Mouse (Mus musculus) lung, adult 2 months (tissue): ENCODE results near the gene Olfr984. TPM values are rescaled to one million over a fixed set of nuclear protein-coding genes. Genes with fewer than 3 reads are reported as not detected.

ENCODE experiments used
- DNase-seq: peaks from one replicate; pipeline ENCODE4 v3.0.0; 2022
- H3K4me1 ChIP-seq: fragments of 200-500 bp; 2 replicates; pipeline ENCODE4 v1.6.1; 2011; ENCODE audit warnings: low read length; ENCODE audit not compliant: control insufficient read depth, insufficient read depth
- H3K4me3 ChIP-seq: fragments of 200-500 bp; replicated peaks from 2 replicates; pipeline ENCODE3; 2011; ENCODE audit warnings: low read depth, mild to moderate bottlenecking, control low read depth, low read length; ENCODE audit errors: extremely low read depth
- CTCF ChIP-seq: fragments of 200-500 bp; IDR thresholded peaks from 2 replicates; pipeline ENCODE4 v1.5.1; 2011; ENCODE audit warnings: mild to moderate bottlenecking, low read length, control low read depth; ENCODE audit not compliant: insufficient read depth
- POLR2A ChIP-seq: fragments of 200-500 bp; IDR thresholded peaks from 2 replicates; pipeline ENCODE4 v1.6.1; 2011; ENCODE audit warnings: low read depth, mild to moderate bottlenecking, control low read depth, low read length, borderline replicate concordance; ENCODE audit errors: extremely low read depth
- WGBS: fragments of 180-500 bp; shearing (Covaris S2); methylation state at CpG from one replicate; pipeline ENCODE4 v1.1.7; 2018; 5-methylcytosine and 5-hydroxymethylcytosine counted together
- polyA plus RNA-seq: library from polyadenylated mRNA; depleted of rRNA; stranded (reverse); fragments of >200 nt; gene quantifications from 2 replicates; pipeline ENCODE4 v1.2.3, GENCODE M21; 2012; rRNA removed

Olfr984 gene
- not detected in 2 replicates for polyA plus RNA-seq

- Histone ChIP-seq H3K4me3 (no peak within 1 kb of the TSS), H3K4me1 (no peaks in the 10 kb centered on the region)
- WGBS: 92% methylated on average over 2 of the region's 2 CpGs
- TF ChIP-seq CTCF (no peak), POLR2A (no peak)
- no peak for DNase-seq
These were observed at the start of gene Olfr984 for GRCm38 (mm10) chr9:40114106-40114505. Olfr984 (minus strand) TSS chr9:40114206.

DNA sequence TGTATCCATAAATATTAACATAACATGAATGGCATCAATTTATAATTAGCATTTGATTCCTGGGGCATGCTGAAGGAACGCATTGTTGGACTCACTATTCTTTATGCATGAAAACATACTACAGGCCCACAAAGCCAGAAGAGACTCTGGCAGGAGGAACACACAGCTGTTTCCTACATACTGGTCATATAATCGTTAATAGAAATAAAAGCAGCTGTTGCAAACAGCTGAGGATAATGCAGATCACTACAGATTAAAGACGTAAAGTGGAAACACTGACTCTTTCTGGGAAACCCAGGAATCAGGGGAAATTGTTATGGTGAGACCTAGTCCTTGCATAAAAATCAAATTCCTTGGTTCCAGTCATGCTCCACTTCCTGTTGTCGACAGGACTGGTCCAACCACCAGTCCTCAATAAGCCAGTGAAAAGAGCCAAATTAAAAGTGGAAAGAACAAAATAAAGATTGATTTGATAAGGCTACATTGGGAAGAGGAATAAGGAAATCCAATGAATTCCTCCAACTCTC, 41.2 kb upstream of the Olfr984 start:
- no peak for DNase-seq
- Histone ChIP-seq H3K4me1 (no peaks in the 10 kb centered on the region), H3K4me3 (no peak overlapping the region)
- WGBS: 65% methylated on average over 4 of the region's 4 CpGs
- TF ChIP-seq CTCF: no peak
- no peak for TF ChIP-seq POLR2A

DNA sequence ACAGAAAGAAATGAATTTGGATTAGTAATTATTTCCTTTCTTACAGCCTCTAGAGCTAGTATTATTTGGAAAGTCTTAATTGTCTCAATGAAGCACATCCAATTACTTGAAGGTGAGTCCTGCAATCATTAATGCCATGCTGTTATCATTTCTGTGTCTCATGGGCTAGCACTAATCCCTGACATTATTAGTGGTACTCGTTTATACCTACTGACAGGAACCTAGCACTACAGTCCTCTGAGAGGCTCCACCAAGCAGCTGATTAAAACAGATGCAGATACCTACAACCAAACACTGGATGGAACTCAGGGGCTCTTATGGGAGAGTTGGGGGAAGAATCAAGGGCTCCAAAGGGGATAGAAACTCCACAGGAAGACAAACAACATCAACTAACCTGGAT, 27.5 kb upstream of the Olfr984 start:
- WGBS: 40% methylated on average over 1 of the region's 1 CpGs
- no peaks in the 10 kb centered on the region for H3K4me1 ChIP-seq
- no peak overlapping the region for H3K4me3 ChIP-seq
- TF ChIP-seq CTCF (no peak), POLR2A (no peak)
- no peak for DNase-seq

DNA sequence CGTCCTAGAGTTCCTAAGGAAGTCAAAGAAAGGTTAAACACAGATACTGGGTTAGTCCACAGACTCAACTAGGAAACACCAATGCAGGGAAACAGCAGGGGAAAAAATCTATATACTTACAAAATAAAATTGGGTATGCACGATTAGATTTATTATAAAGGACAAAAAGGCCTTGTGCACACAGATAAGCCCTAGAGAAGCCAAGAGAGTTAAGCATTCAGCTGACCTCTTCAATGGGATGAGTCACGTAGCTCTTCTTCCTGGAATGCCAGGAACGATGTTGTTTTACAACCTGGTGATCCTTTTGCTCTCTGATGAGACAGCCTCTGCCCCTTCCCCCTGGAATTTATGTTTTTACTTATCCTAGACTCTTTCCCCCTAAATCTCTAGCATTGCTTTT, 25.5 kb upstream of the Olfr984 start:
- WGBS: 60% methylated on average over 4 of the region's 4 CpGs
- Histone ChIP-seq H3K4me1 (no peaks in the 10 kb centered on the region), H3K4me3 (no peak overlapping the region)
- no peak for DNase-seq
- TF ChIP-seq CTCF (no peak), POLR2A (no peak)

- H3K4me1 ChIP-seq: no peaks in the 10 kb centered on the region
- no peak for DNase-seq
- H3K4me3 ChIP-seq: no peak overlapping the region
- WGBS: 63% methylated on average over 6 of the region's 6 CpGs
- TF ChIP-seq POLR2A (no peak), CTCF (no peak)
These were observed 23.1 kb upstream of the Olfr984 start for GRCm38 (mm10) chr9:40136987-40137688.

DNA sequence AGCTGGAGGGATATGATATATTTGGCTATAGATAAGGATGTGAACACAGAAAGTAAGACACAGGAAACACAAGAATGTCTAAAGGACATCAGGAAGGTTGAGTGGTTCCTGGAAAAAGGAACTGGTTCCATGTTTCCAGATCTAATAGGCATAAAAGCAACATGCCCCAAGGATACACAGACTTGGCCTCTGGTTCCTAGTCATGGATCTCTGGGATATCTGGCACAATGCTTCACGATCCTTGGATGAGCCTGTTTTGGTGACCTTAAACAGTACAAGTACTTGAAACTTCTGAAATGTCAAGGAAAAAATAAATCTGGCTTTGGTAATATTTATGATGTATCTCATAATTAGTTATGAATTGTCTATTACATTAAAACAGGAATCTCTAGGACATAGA, 16.6 kb upstream of the Olfr984 start:
- TF ChIP-seq POLR2A (no peak), CTCF (no peak)
- no peaks in the 10 kb centered on the region for H3K4me1 ChIP-seq
- WGBS: 86% methylated on average over 1 of the region's 1 CpGs

DNA sequence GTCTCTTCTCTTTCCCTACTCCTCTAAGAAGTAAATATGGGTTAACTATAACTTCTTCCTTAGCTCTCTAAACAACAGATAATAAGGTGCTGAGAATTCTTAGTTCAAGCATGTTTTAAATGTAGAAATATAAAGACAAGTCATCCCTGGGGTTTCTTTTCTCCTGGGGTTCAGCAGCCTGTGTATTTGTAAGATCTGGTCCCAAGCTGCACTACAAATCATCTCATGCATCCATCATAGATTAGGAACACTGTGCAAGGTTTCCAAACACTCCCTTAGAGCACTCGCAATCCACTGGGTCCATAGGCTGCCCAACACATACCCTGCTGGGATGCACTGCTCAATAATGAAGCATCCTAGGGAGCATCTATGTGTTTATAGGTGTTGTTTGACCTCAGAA, 16.1 kb upstream of the Olfr984 start, which contains the start of gene Olfr985:
Olfr985 (minus strand) TSS at position 101 of the 400 bp plus-strand sequence.
- no peak for DNase-seq
- 91% methylated on average over 1 of the region's 1 CpGs for WGBS
- Histone ChIP-seq H3K4me1 (no peaks in the 10 kb centered on the region), H3K4me3 (no peak within 1 kb of the TSS)
- TF ChIP-seq POLR2A (no peak), CTCF (no peak)

More for the DNA sequence above, 16.6 kb upstream of the Olfr984 start:
- H3K4me3 ChIP-seq: no peak overlapping the region
- DNase-seq: no peak

DNA sequence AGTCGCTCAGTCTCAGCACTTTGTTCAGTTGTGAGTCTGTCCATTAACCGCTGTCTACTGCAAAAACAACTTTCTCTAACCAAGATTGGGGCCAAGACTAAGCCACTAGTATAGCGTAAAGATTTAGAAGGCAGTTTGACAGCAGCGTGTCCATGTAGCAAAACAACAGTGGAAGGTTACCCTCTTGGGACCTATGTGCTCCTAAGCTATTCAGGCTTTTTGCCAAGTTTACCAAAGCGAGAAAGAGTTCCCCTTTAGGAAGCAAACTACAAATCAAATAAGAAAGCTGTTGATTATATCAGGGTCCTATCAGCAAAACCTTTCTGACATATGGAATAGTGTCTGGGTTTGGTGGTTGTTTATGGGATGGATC, 3.3 kb upstream of the Olfr984 start:
- H3K4me3 ChIP-seq: no peak overlapping the region
- DNase-seq: no peak
- TF ChIP-seq POLR2A: no peak
- TF ChIP-seq CTCF: no peak
- WGBS: 60% methylated on average over 5 of the region's 5 CpGs
- no peaks in the 10 kb centered on the region for H3K4me1 ChIP-seq

DNA sequence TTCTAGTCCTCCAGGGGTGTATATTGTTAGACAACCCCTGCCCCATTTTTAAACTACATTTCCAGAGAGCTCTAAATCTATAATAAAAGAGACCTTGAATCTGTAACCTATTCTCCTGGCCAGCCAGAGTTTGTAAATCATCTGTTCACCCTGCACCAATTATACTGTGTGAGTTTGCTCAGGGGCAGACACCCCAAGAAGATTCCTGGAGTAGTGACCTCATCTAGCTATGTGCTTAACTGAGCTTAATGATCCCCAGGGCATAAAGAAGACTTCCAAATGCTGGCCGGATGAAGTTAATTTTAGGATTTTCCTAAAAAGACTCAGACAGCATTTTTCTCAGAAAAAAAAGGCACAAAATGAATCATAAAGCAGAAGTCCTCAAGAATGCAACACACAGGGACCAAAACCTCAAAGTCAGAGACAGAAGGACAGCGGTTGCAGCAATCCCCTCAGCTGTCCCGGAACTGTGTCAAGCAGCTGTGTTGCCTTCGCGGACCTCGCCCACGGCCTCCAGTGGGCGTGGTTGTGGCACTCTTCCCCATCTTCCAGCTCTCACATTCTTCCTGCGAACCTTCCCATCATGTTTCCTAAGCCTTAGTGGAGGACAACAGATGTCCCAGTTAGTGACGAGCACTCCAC, 2.8 kb upstream of the Olfr984 start:
- TF ChIP-seq CTCF (no peak), POLR2A (no peak)
- peak; percentile 18 for DNase-seq
- 42% methylated on average over 10 of the region's 10 CpGs for WGBS
- Histone ChIP-seq H3K4me1 (no peaks in the 10 kb centered on the region), H3K4me3 (no peak overlapping the region)

- Histone ChIP-seq H3K4me1 (no peaks in the 10 kb centered on the region), H3K4me3 (no peak overlapping the region)
- DNase-seq: no peak
- TF ChIP-seq CTCF: no peak
- no peak for TF ChIP-seq POLR2A
- WGBS: 53% methylated on average over 3 of the region's 3 CpGs
These were observed 19.2 kb downstream of the Olfr984 start for GRCm38 (mm10) chr9:40094769-40095168.
